Mouse (Mus musculus) liver (tissue): Measurements from ENCODE around the gene Pcgf3.
"Not testable (repeated sequence)": the region's sequence is repeated elsewhere in the genome, so short reads cannot be mapped to it uniquely, and the experiment has no call there.

ENCODE experiments used
- DNase-seq: peaks from one replicate; pipeline ENCODE4 v3.0.0-alpha.2; 2020; ENCODE audit warnings: mixed read lengths

Pcgf3 gene

GRCm38 (mm10) chr5:108473737-108474136 lies 12.7 kb downstream of the Pcgf3 start:
- DNase-seq = no peak

GRCm38 (mm10) chr5:108475977-108476376 lies 14.9 kb downstream of the Pcgf3 start:
- no peak for DNase-seq

GRCm38 (mm10) chr5:108483006-108483405 lies 22.0 kb downstream of the Pcgf3 start:
- DNase-seq = no peak

- peak; percentile 45 for DNase-seq
Observed at GRCm38 (mm10) chr5:108485239-108485638, 24.2 kb downstream of the Pcgf3 start.

GRCm38 (mm10) chr5:108486148-108486547 lies 25.1 kb downstream of the Pcgf3 start:
- DNase-seq = not testable (repeated sequence)

- no peak for DNase-seq
Observed at GRCm38 (mm10) chr5:108501573-108501972, 40.5 kb downstream of the Pcgf3 start.

- DNase-seq = no peak
Observed at GRCm38 (mm10) chr5:108502286-108502685, 41.3 kb downstream of the Pcgf3 start.

- no peak for DNase-seq
Observed at GRCm38 (mm10) chr5:108515581-108516361, 54.7 kb downstream of the Pcgf3 start.

GRCm38 (mm10) chr5:108516655-108517054 lies 55.6 kb downstream of the Pcgf3 start:
- no peak for DNase-seq

GRCm38 (mm10) chr5:108518106-108518885 lies 57.3 kb downstream of the Pcgf3 start:
- no peak for DNase-seq

GRCm38 (mm10) chr5:108518951-108519350 lies 57.9 kb downstream of the Pcgf3 start:
- no peak for DNase-seq

- DNase-seq = no peak
Observed at GRCm38 (mm10) chr5:108520153-108520552, 59.1 kb downstream of the Pcgf3 start.

GRCm38 (mm10) chr5:108521016-108521415 lies 60.0 kb downstream of the Pcgf3 start:
- DNase-seq = no peak

- DNase-seq = no peak
Observed at GRCm38 (mm10) chr5:108521896-108522295, 60.9 kb downstream of the Pcgf3 start.

- DNase-seq = no peak
Observed at GRCm38 (mm10) chr5:108522597-108522996, 61.6 kb downstream of the Pcgf3 start.

GRCm38 (mm10) chr5:108534188-108534587 lies 73.2 kb downstream of the Pcgf3 start:
- DNase-seq = no peak

GRCm38 (mm10) chr5:108543516-108544291 lies 82.7 kb downstream of the Pcgf3 start:
- DNase-seq = no peak

- DNase-seq = no peak
Observed at GRCm38 (mm10) chr5:108547636-108548035, 86.6 kb downstream of the Pcgf3 start.

GRCm38 (mm10) chr5:108549137-108549488 lies 88.1 kb downstream of the Pcgf3 start:
- no peak for DNase-seq

GRCm38 (mm10) chr5:108549489-108550206 lies 88.6 kb downstream of the Pcgf3 start, which contains the start of gene Cplx1:
TSS of gene Cplx1 (minus strand) at chr5:108550024.
- DNase-seq = peak; percentile 44

GRCm38 (mm10) chr5:108550207-108550594 lies 89.2 kb downstream of the Pcgf3 start:
- DNase-seq = no peak

- DNase-seq = no peak
Observed at GRCm38 (mm10) chr5:108554041-108554440, 93.0 kb downstream of the Pcgf3 start.
